Mouse (Mus musculus): ENCODE data around the gene Cabin1. TPM values are rescaled to one million over a fixed set of nuclear protein-coding genes. Genes with fewer than 3 reads are reported as not detected.

Cabin1 gene
- polyA plus RNA-seq, 1 experiment, result 39.0 TPM

GRCm38 (mm10) chr10:75657165-75657564 is 107.0 kb downstream of the Cabin1 start:
- WGBS, result 90% methylated on average over 5 of the region's 5 CpGs
- TF ChIP-seq POLR2A (IDR thresholded peaks at IDR 0.05; ENCODE audit: low read depth, low read length) (no peak), CTCF (IDR thresholded peaks at IDR 0.05; ENCODE audit: extremely low read depth, insufficient read length, insufficient replicate concordance, low read depth, low read length) (no peak)
- H3K36me3 ChIP-seq (ENCODE audit: control insufficient read depth, insufficient read depth, low read length), result peaks cover 58% of the 10 kb centered on the region

GRCm38 (mm10) chr10:75654053-75654452 is 110.1 kb downstream of the Cabin1 start:
- no peaks in the 10 kb centered on the region for H3K27me3 ChIP-seq (ENCODE audit: control insufficient read depth, insufficient read depth, low read length)
- H3K4me1 ChIP-seq (ENCODE audit: control insufficient read depth, insufficient read depth, insufficient read length, low read length), result peaks cover 15% of the 10 kb centered on the region
- 66% methylated on average over 4 of the region's 4 CpGs for WGBS
- H3K27ac ChIP-seq (ENCODE audit: insufficient read depth, low read depth, low read length), result peak overlapping the region; percentile 35; the same call in 1 of the 2 replicates
- no peak overlapping the region for H3K4me3 ChIP-seq (ENCODE audit: low read depth, low read length)
- no peak for TF ChIP-seq CTCF (IDR thresholded peaks at IDR 0.05; ENCODE audit: extremely low read depth, insufficient read length, insufficient replicate concordance, low read depth, low read length)
- no peak for TF ChIP-seq POLR2A (IDR thresholded peaks at IDR 0.05; ENCODE audit: low read depth, low read length)
- H3K36me3 ChIP-seq (ENCODE audit: control insufficient read depth, insufficient read depth, low read length), result peaks cover 68% of the 10 kb centered on the region

More at GRCm38 (mm10) chr10:75657165-75657564, 107.0 kb downstream of the Cabin1 start:
- no peak overlapping the region for H3K4me3 ChIP-seq (ENCODE audit: low read depth, low read length)
- H3K27ac ChIP-seq (ENCODE audit: insufficient read depth, low read depth, low read length), result no peak overlapping the region
- peaks cover 7% of the 10 kb centered on the region for H3K4me1 ChIP-seq (ENCODE audit: control insufficient read depth, insufficient read depth, insufficient read length, low read length)
- H3K27me3 ChIP-seq (ENCODE audit: control insufficient read depth, insufficient read depth, low read length), result no peaks in the 10 kb centered on the region

GRCm38 (mm10) chr10:75651381-75652068 is 112.6 kb downstream of the Cabin1 start:
- Histone ChIP-seq H3K4me3 (ENCODE audit: low read depth, low read length) (no peak overlapping the region), H3K36me3 (ENCODE audit: control insufficient read depth, insufficient read depth, low read length) (peaks cover 65% of the 10 kb centered on the region), H3K27me3 (ENCODE audit: control insufficient read depth, insufficient read depth, low read length) (no peaks in the 10 kb centered on the region), H3K4me1 (ENCODE audit: control insufficient read depth, insufficient read depth, insufficient read length, low read length) (peaks cover 15% of the 10 kb centered on the region), H3K27ac (ENCODE audit: insufficient read depth, low read depth, low read length) (peak overlapping the region; percentile 51; the same call in 1 of the 2 replicates)
- WGBS, result 82% methylated on average over 16 of the region's 16 CpGs
- TF ChIP-seq CTCF (IDR thresholded peaks at IDR 0.05; ENCODE audit: extremely low read depth, insufficient read length, insufficient replicate concordance, low read depth, low read length), result no peak
- no peak for TF ChIP-seq POLR2A (IDR thresholded peaks at IDR 0.05; ENCODE audit: low read depth, low read length)

- Histone ChIP-seq H3K4me1 (ENCODE audit: control insufficient read depth, insufficient read depth, insufficient read length, low read length) (peaks cover 11% of the 10 kb centered on the region), H3K36me3 (ENCODE audit: control insufficient read depth, insufficient read depth, low read length) (peaks cover 64% of the 10 kb centered on the region), H3K4me3 (ENCODE audit: low read depth, low read length) (no peak overlapping the region), H3K27me3 (ENCODE audit: control insufficient read depth, insufficient read depth, low read length) (no peaks in the 10 kb centered on the region), H3K27ac (ENCODE audit: insufficient read depth, low read depth, low read length) (no peak overlapping the region)
- 89% methylated on average over 6 of the region's 6 CpGs for WGBS
- TF ChIP-seq CTCF (IDR thresholded peaks at IDR 0.05; ENCODE audit: extremely low read depth, insufficient read length, insufficient replicate concordance, low read depth, low read length), result no peak
- TF ChIP-seq POLR2A (IDR thresholded peaks at IDR 0.05; ENCODE audit: low read depth, low read length), result no peak
Observed at GRCm38 (mm10) chr10:75650306-75650902, 113.7 kb downstream of the Cabin1 start.

- 91% methylated on average over 4 of the region's 4 CpGs for WGBS
- TF ChIP-seq CTCF (IDR thresholded peaks at IDR 0.05; ENCODE audit: extremely low read depth, insufficient read length, insufficient replicate concordance, low read depth, low read length), result no peak
- no peak for TF ChIP-seq POLR2A (IDR thresholded peaks at IDR 0.05; ENCODE audit: low read depth, low read length)
- Histone ChIP-seq H3K4me3 (ENCODE audit: low read depth, low read length) (no peak overlapping the region), H3K27me3 (ENCODE audit: control insufficient read depth, insufficient read depth, low read length) (no peaks in the 10 kb centered on the region), H3K4me1 (ENCODE audit: control insufficient read depth, insufficient read depth, insufficient read length, low read length) (peaks cover 11% of the 10 kb centered on the region), H3K36me3 (ENCODE audit: control insufficient read depth, insufficient read depth, low read length) (peaks cover 58% of the 10 kb centered on the region), H3K27ac (ENCODE audit: insufficient read depth, low read depth, low read length) (no peak overlapping the region)
Observed at GRCm38 (mm10) chr10:75649406-75649995, 114.6 kb downstream of the Cabin1 start.

GRCm38 (mm10) chr10:75649001-75649400 is 115.1 kb downstream of the Cabin1 start:
- peaks cover 15% of the 10 kb centered on the region for H3K4me1 ChIP-seq (ENCODE audit: control insufficient read depth, insufficient read depth, insufficient read length, low read length)
- H3K27ac ChIP-seq (ENCODE audit: insufficient read depth, low read depth, low read length), result no peak overlapping the region
- H3K27me3 ChIP-seq (ENCODE audit: control insufficient read depth, insufficient read depth, low read length), result no peaks in the 10 kb centered on the region
- 67% methylated on average over 7 of the region's 7 CpGs for WGBS
- peaks cover 54% of the 10 kb centered on the region for H3K36me3 ChIP-seq (ENCODE audit: control insufficient read depth, insufficient read depth, low read length)
- no peak for TF ChIP-seq POLR2A (IDR thresholded peaks at IDR 0.05; ENCODE audit: low read depth, low read length)
- TF ChIP-seq CTCF (IDR thresholded peaks at IDR 0.05; ENCODE audit: extremely low read depth, insufficient read length, insufficient replicate concordance, low read depth, low read length), result no peak
- H3K4me3 ChIP-seq (ENCODE audit: low read depth, low read length), result no peak overlapping the region

GRCm38 (mm10) chr10:75648091-75648490 is 116.0 kb downstream of the Cabin1 start:
- TF ChIP-seq CTCF (IDR thresholded peaks at IDR 0.05; ENCODE audit: extremely low read depth, insufficient read length, insufficient replicate concordance, low read depth, low read length) (no peak), POLR2A (IDR thresholded peaks at IDR 0.05; ENCODE audit: low read depth, low read length) (no peak)
- Histone ChIP-seq H3K4me3 (ENCODE audit: low read depth, low read length) (no peak overlapping the region), H3K36me3 (ENCODE audit: control insufficient read depth, insufficient read depth, low read length) (peaks cover 51% of the 10 kb centered on the region), H3K27ac (ENCODE audit: insufficient read depth, low read depth, low read length) (no peak overlapping the region), H3K27me3 (ENCODE audit: control insufficient read depth, insufficient read depth, low read length) (no peaks in the 10 kb centered on the region), H3K4me1 (ENCODE audit: control insufficient read depth, insufficient read depth, insufficient read length, low read length) (peaks cover 20% of the 10 kb centered on the region)
- WGBS, result 90% methylated on average over 6 of the region's 6 CpGs
